ENCODE assay signal across 7 mouse cellular contexts in the genomic region with DNA sequence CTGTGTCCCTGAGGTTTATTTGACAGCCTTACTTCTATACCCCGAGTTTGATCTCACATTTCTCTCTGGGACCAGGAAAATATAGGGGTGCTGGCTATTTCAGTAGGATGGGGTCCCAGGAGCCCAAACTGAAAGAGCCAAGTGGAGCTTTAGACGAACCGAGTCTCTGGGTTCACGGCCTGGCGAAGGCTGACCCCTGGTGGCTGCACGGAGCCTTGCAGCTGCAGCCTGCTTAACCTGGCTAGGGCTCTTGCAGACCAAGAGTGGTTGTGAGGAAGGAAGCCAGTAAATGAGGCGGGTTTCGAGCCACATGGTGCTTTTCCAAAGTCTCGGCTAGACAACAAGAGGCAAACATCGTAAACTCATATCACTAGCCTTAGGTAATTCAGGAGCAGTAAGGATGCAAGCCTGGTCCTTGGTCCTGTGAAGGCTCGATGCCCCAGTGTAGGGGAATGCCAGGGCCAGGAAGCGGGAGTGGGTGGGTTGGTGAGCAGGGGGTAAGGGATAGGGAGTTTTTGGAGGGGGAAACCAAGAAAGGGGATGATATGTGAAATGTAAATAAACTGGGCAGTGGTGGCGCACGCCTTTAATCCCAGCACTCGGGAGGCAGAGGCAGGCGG. TPM values are rescaled to one million over a fixed set of nuclear protein-coding genes. Genes with fewer than 3 reads are reported as not detected.
A peak's percentile ranks its signal among the peaks of the same experiment; 100 is the strongest.
DNase-seq lines count a peak whose midpoint lies in the region; ATAC-seq lines count a peak whose summit lies in the region.

No protein-coding gene starts in this region.

- 42% methylated on average over 16 of the region's 16 CpGs for WGBS in intestine, embryonic 16.5 days

- no peaks in the 10 kb centered on the region for H3K36me3 ChIP-seq in intestine, embryonic 16.5 days (ENCODE audit: control insufficient read depth, insufficient read depth, low read length)

- intact Hi-C loops in left cerebral cortex, postnatal 10 days (cut with DNase I), result loop anchor here (1.0 to 10.0 kb wide), 4 partner anchors 67 to 344 kb away; a partner anchor contains a TSS

- H3K4me1 ChIP-seq in intestine, embryonic 16.5 days (ENCODE audit: control insufficient read depth, insufficient read depth, low read length), result no peaks in the 10 kb centered on the region

- no peaks in the 10 kb centered on the region for H3K27me3 ChIP-seq in intestine, embryonic 16.5 days (replicated peaks; ENCODE audit: control insufficient read depth, insufficient read depth, low read length)

- no peak overlapping the region for H3K27ac ChIP-seq in intestine, embryonic 16.5 days (ENCODE audit: low read length)

- H3K4me3 ChIP-seq in intestine, embryonic 16.5 days (ENCODE audit: low read length), result no peak overlapping the region

- ATAC-seq in intestine, embryonic 16.5 days, result peak; percentile 64; the same call in 1 of the 2 replicates

- DNase-seq in adipocyte (ENCODE audit: low spot score), result peak; percentile 81
- peak; percentile 93 to 94 for DNase-seq in cerebellum, postnatal 14 days
- peak; percentile 76 to 82 for DNase-seq in frontal cortex, postnatal 25 days (ENCODE audit: low spot score in 2 of 2)
- peak; percentile 77 to 78 for DNase-seq in left cerebral cortex, postnatal 10 days (ENCODE audit: extremely low spot score in 1 of 2, low spot score in 2 of 2)
- peak; percentile 79 for DNase-seq in mesoderm, embryonic 11.5 days (ENCODE audit: low read depth, low spot score)
- DNase-seq in right cerebral cortex, postnatal 4 days, result peak; percentile 87

- no peak overlapping the region for H3K9ac ChIP-seq in intestine, embryonic 16.5 days (ENCODE audit: low read depth, low read length)

- H3K9me3 ChIP-seq in intestine, embryonic 16.5 days (ENCODE audit: control insufficient read depth, low read length), result no peaks in the 10 kb centered on the region

- H3K4me2 ChIP-seq in intestine, embryonic 16.5 days (ENCODE audit: low read depth, low read length), result no peak overlapping the region

RNA-seq across cellular contexts. Expression of a gene that starts 25.8 kb away (rescaled TPM):
- 30.1 and 30.2 TPM in 2 replicates for polyA plus RNA-seq in intestine, embryonic 16.5 days (2015; fragmentation: Nextera tagmentation; extraction: Ambion mirVana)
- total RNA-seq in left cerebral cortex, postnatal 10 days (2021), result 10 to 100 TPM; 13.6 to 14.4 TPM

RNA-seq across cellular contexts. Expression of a gene that starts 28.3 kb away (rescaled TPM):
- polyA plus RNA-seq in intestine, embryonic 16.5 days (2015; fragmentation: Nextera tagmentation; extraction: Ambion mirVana), result not detected in 2 replicates
- not detected for total RNA-seq in left cerebral cortex, postnatal 10 days (2021)
